In the genomic region with DNA sequence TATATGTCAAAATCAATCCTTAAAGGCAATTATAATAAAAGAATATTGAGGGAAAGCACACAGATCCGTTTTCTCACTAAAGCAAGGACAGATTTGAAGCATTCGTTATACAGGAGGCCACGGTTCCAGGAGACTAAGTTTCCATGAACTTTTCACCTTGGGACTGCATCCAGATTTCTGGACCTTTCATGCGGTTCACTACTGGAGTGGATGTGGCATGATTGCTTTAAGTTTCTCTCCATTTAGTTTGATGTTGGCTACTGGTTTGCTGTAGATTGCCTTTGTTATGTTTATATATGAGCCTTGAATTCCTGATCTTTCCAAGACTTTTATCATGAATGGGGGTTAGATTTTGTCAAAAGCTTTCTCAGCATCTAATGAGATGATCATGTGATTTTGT, we compare ENCODE assay signal across 19 mouse cellular contexts. TPM values are rescaled to one million over a fixed set of nuclear protein-coding genes. Genes with fewer than 3 reads are reported as not detected.
"Had no signal": no experiment of that assay in that cellular context is flagged by ENCODE, and none has a peak within 500 bp of the region (broad histone marks: within the 10 kb centered on the region; RNA-seq: fewer than 3 reads in every experiment).

No protein-coding gene starts in this region.

- H3K4me1 ChIP-seq: megakaryocyte, embryonic 14.5 days; midbrain, embryonic 13.5 days; midbrain, embryonic 15.5 days; neural tube, embryonic 12.5 days; stomach, embryonic 15.5 days had no signal

- H3K27me3 ChIP-seq: megakaryocyte, embryonic 14.5 days; midbrain, embryonic 13.5 days; midbrain, embryonic 15.5 days; neural tube, embryonic 12.5 days; stomach, embryonic 15.5 days had no signal

- H3K36me3 ChIP-seq: midbrain, embryonic 13.5 days; midbrain, embryonic 15.5 days; neural tube, embryonic 12.5 days; stomach, embryonic 15.5 days had no signal

- ATAC-seq: midbrain, embryonic 13.5 days; midbrain, embryonic 15.5 days had no signal

- H3K4me2 ChIP-seq: lung, embryonic 14.5 days; midbrain, embryonic 11.5 days; midbrain, embryonic 13.5 days; midbrain, embryonic 15.5 days; neural tube, embryonic 12.5 days; stomach, embryonic 15.5 days had no signal

- H3K9me3 ChIP-seq: megakaryocyte, embryonic 14.5 days; midbrain, embryonic 13.5 days; midbrain, embryonic 15.5 days; neural tube, embryonic 12.5 days; stomach, embryonic 15.5 days had no signal

- H3K4me3 ChIP-seq: megakaryocyte, embryonic 14.5 days; midbrain, embryonic 13.5 days; midbrain, embryonic 15.5 days; neural tube, embryonic 12.5 days; stomach, embryonic 15.5 days had no signal

- H3K9ac ChIP-seq: lung, embryonic 14.5 days; midbrain, embryonic 13.5 days; midbrain, embryonic 15.5 days; neural tube, embryonic 12.5 days; stomach, embryonic 15.5 days had no signal

- DNase-seq: lung, adult 18-20 months; lung, embryonic 14.5 days; lung, postnatal 10 days; lung, postnatal 36 days; right cerebral cortex, postnatal 14 days; thymus, adult 2 months; thymus, postnatal 25 days; thymus, postnatal 4 days had no signal

- H3K27ac ChIP-seq: macrophage; midbrain, embryonic 13.5 days; midbrain, embryonic 15.5 days; neural tube, embryonic 12.5 days; stomach, embryonic 15.5 days; stomach, postnatal 0 days had no signal

RNA-seq across cellular contexts. Expression of a gene that starts 11.2 kb away (rescaled TPM):
- polyA plus RNA-seq: lung, embryonic 14.5 days; lung, embryonic 16.5 days; macrophage; midbrain, embryonic 11.5 days; midbrain, embryonic 13.5 days; midbrain, embryonic 15.5 days; neural tube, embryonic 12.5 days; neural tube, embryonic 14.5 days; spleen, adult 2 months; stomach, embryonic 15.5 days; stomach, postnatal 0 days; thymus, adult 2 months had no signal
